Mouse (Mus musculus) heart, embryonic 10.5 days (tissue): ENCODE data around the gene Sptan1. TPM values are rescaled to one million over a fixed set of nuclear protein-coding genes. Genes with fewer than 3 reads are reported as not detected.

Source experiments
- DNase-seq: peaks from one replicate; pipeline ENCODE4 v3.0.0-alpha.2; 2017; ENCODE audit warnings: low spot score
- H3K27ac ChIP-seq: fragments of 300-500 bp; sonication (generic); 2 replicates; pipeline ENCODE4 v1.5.1; 2016; ENCODE audit warnings: mild to moderate bottlenecking
- H3K27me3 ChIP-seq: fragments of 300-500 bp; sonication (generic); 2 replicates; pipeline ENCODE4 v1.6.1; 2016; ENCODE audit warnings: mild to moderate bottlenecking; ENCODE audit not compliant: poor library complexity, insufficient read depth, severe bottlenecking
- H3K36me3 ChIP-seq: fragments of 300-500 bp; sonication (generic); 2 replicates; pipeline ENCODE4 v1.6.1; 2016; ENCODE audit warnings: mild to moderate bottlenecking, moderate library complexity
- H3K4me1 ChIP-seq: fragments of 300-500 bp; sonication (generic); 2 replicates; pipeline ENCODE4 v1.6.1; 2016; ENCODE audit warnings: mild to moderate bottlenecking
- H3K4me3 ChIP-seq: fragments of 300-500 bp; sonication (generic); 2 replicates; pipeline ENCODE4 v1.5.1; 2016; ENCODE audit warnings: mild to moderate bottlenecking, moderate library complexity
- H3K9me3 ChIP-seq: fragments of 300-500 bp; sonication (generic); 2 replicates; pipeline ENCODE4 v1.6.1; 2016; ENCODE audit warnings: mild to moderate bottlenecking, moderate library complexity
- WGBS: fragments of 180-500 bp; shearing (Covaris S2); methylation state at CpG from one replicate; pipeline ENCODE4 v1.1.7; 2016; 5-methylcytosine and 5-hydroxymethylcytosine counted together
- polyA plus RNA-seq: library from polyadenylated mRNA; unstranded; fragments of >200 nt; fragmentation: Nextera tagmentation; extraction: Ambion mirVana; gene quantifications from 2 replicates; pipeline ENCODE4 v1.2.1, GENCODE M21; 2016

Gene Sptan1
- polyA plus RNA-seq, 1 experiment from 2014 or later: 103 TPM

DNA sequence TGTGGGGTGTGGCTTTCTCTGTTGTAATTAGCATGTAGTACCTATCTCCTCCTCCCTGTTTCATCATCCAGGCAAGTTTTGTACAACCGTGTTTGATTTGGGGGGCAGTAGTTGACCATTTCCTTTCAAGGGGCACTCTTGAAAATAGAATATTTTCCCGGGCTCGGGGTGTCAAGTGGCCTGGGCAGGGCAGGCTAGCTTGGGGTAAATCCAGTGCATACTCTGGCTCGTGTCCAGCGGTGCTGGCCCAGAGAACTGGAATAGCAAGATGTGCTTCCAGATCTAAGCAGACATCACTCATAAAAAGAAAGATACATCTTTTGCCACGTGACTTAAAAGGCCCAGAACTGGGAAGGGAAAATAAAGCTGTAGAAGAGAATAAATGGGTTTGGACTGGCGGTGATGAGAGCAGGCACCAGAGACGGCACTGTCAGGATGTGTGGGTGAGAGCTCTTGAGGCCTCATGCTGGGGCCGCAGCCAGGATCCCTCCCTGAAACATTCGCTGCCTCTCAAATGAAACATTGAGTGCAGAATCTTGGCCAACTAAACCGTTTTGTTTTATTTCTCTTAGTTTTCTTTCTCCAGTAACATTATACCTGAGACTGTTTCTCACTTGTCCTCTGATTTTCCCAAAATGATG is 49.1 kb downstream of the Sptan1 start:
- Histone ChIP-seq H3K27ac (no peak overlapping the region), H3K4me1 (no peaks in the 10 kb centered on the region), H3K4me3 (no peak overlapping the region), H3K9me3 (no peaks in the 10 kb centered on the region), H3K36me3 (peaks cover 99% of the 10 kb centered on the region), H3K27me3 (no peaks in the 10 kb centered on the region)
- DNase-seq: no peak
- WGBS: 91% methylated on average over 11 of the region's 11 CpGs

DNA sequence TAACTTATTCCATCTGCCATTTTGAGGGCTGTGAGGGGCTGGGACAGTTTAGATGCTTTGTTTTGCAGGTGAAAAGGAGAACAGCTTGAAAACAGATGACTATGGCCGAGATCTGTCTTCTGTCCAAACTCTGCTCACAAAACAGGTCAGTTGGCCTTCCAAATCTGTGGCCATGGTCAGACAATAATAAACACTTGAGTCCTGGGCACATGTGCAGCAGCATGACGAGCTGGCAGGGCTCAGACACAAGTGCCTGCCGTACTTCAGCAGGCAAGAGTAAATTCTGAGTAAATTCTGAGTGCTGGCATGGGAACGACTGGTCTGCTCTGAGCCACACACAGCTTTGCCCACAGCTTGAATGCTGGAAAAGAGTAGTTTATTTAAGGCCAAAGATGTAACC is 60.1 kb downstream of the Sptan1 start:
- Histone ChIP-seq H3K27ac (no peak overlapping the region), H3K27me3 (no peaks in the 10 kb centered on the region), H3K9me3 (no peaks in the 10 kb centered on the region), H3K4me3 (no peak overlapping the region), H3K36me3 (peaks cover 99% of the 10 kb centered on the region), H3K4me1 (no peaks in the 10 kb centered on the region)
- no peak for DNase-seq
- 88% methylated on average over 4 of the region's 4 CpGs for WGBS

DNA sequence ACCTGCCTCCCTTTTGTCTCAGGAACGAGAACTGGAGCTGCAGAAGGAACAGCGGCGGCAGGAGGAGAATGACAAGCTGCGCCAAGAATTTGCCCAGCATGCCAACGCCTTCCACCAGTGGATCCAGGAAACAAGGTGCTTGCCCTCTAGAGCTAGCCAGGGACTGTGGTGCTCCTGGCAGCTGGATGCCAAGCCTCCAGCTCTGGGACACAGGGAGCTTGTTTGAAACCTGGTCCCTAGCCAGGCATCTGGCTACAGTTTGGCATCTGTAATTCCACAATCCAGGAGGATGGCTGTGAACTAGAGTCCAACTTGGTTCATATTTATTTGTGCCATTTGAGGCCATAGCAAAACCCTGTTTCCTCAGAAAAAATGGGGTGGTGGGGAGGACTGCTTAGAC is 61.6 kb downstream of the Sptan1 start:
- 90% methylated on average over 5 of the region's 5 CpGs for WGBS

DNA sequence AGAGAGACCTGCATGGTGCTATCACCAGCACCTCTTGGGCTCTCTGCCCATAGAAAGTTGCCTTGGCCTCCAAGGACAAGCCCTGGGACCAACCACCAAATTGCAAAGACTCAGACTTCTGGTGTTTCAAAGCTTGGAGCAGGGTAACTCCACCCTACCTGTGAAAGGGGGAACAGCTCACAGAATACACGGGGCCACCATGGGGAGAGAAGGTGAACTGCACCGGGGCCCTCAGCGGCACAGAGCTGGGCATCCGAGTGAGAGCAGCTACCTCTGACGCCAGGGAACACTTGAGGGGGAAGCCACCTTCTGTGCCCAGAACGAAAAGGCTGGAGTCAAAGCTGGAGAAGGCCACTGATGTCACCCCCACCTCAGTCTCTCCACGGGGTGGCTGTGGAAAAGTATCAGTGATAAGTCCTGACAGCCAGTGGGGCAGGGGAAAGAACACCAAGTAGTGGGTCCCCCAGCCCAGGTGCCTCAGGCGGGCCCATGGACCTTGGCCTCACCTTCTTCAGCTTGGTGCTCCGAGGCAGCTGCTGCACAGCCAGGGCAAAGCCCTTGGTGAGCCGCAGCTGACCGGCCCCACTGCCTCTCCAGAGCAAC is 67.0 kb downstream of the Sptan1 start:
- 61% methylated on average over 11 of the region's 11 CpGs for WGBS
- peaks cover 64% of the 10 kb centered on the region for H3K36me3 ChIP-seq

More for the DNA sequence above, 61.6 kb downstream of the Sptan1 start:
- no peaks in the 10 kb centered on the region for H3K4me1 ChIP-seq
- H3K27me3 ChIP-seq: no peaks in the 10 kb centered on the region
- H3K4me3 ChIP-seq: no peak overlapping the region
- no peak overlapping the region for H3K27ac ChIP-seq
- no peak for DNase-seq
- H3K36me3 ChIP-seq: peaks cover 100% of the 10 kb centered on the region
- no peaks in the 10 kb centered on the region for H3K9me3 ChIP-seq

DNA sequence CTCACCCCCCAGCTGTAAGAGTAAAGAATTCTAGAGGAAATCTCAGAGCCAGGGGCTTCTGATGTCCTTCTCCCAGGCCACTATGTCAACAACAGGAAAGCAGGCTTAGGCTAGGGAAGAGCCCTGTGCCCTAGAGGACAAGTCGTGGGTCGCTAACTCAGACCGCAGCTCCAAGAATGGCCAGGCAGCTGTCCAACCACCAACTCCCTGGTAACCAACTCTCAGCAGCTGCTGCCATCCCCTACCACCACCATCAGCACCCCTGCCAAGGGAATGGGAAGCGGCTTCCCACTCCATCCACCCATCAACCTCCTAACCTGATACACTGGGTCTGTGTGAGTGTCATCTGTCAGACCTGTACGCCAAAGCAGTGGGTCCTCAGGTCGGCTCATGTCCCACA is 67.6 kb downstream of the Sptan1 start:
- 69% methylated on average over 6 of the region's 6 CpGs for WGBS
- Histone ChIP-seq H3K27ac (no peak overlapping the region), H3K9me3 (no peaks in the 10 kb centered on the region), H3K4me3 (no peak overlapping the region), H3K27me3 (no peaks in the 10 kb centered on the region), H3K36me3 (peaks cover 63% of the 10 kb centered on the region), H3K4me1 (peaks cover 5% of the 10 kb centered on the region; the same call in 1 of the 2 replicates)
- no peak for DNase-seq

More for the DNA sequence above, 67.0 kb downstream of the Sptan1 start:
- Histone ChIP-seq H3K4me1 (peaks cover 5% of the 10 kb centered on the region; the same call in 1 of the 2 replicates), H3K27ac (no peak overlapping the region), H3K27me3 (no peaks in the 10 kb centered on the region), H3K9me3 (no peaks in the 10 kb centered on the region), H3K4me3 (no peak overlapping the region)
- DNase-seq: no peak

DNA sequence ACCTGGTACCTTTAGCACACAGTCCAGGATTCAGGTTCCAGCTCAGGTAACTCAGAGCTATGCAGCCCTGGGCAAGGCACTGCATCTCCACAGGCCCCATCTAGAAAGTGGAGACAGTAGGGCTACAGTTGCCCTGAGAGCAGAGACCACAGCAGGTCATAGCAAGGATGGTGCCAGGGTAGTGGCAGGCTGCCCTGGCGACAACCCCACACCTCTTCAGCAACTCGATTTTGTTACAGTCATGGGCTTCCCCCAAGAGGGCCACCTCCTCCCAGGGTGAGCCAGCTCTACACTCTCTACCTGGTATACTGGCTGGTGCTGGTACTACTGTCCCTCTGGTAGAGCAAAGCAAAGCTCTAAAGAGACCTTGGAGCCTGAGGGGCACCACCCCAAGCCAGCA is 72.4 kb downstream of the Sptan1 start:
- Histone ChIP-seq H3K36me3 (peaks cover 16% of the 10 kb centered on the region), H3K27me3 (no peaks in the 10 kb centered on the region), H3K4me1 (peaks cover 11% of the 10 kb centered on the region), H3K9me3 (no peaks in the 10 kb centered on the region), H3K27ac (no peak overlapping the region), H3K4me3 (no peak overlapping the region)
- WGBS: 68% methylated on average over 2 of the region's 2 CpGs
- DNase-seq: no peak

DNA sequence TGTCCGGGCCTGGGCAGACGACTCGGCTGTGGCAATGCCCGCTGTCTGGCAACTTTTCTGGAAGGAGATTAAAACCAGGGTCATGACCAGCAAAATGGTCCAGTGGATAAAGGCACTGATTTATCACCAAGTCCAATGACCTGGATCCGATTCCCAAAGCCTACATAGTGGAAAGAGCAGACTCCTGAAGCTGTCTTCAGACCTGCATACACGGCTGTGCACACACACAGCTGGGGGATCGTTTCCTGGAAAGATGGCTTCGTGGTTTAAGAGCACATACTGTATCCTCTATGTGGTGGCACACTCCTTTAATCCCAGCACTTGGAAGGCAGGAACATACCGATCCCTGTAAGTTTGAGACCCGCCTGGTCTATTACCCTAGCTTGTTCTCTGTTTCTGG is 73.0 kb downstream of the Sptan1 start:
- Histone ChIP-seq H3K4me3 (no peak overlapping the region), H3K36me3 (peaks cover 12% of the 10 kb centered on the region), H3K27ac (no peak overlapping the region), H3K4me1 (peaks cover 8% of the 10 kb centered on the region), H3K27me3 (no peaks in the 10 kb centered on the region), H3K9me3 (no peaks in the 10 kb centered on the region)
- 85% methylated on average over 10 of the region's 10 CpGs for WGBS
- DNase-seq: no peak

DNA sequence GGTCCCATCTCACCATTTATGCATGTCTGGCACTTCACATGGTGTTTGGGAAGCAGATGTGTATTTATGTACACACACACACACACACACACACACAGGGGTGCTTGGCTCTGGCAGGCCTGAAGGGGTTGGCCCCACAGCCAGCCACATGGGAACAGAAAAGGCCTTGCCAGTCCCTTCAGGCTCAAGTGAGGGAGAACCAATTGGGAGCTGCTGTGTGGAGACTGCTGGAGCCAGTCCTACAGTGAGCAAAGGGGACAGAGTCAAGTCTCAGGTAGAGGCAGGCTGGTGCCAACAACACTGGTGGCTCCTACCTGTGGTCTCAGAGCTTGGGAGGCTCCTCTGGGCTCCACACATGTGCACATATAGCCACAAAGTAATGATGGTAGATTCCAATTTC is 74.3 kb downstream of the Sptan1 start:
- H3K27me3 ChIP-seq: no peaks in the 10 kb centered on the region
- no peak for DNase-seq
- H3K4me3 ChIP-seq: no peak overlapping the region
- H3K9me3 ChIP-seq: no peaks in the 10 kb centered on the region
- H3K36me3 ChIP-seq: peaks cover 12% of the 10 kb centered on the region
- H3K27ac ChIP-seq: no peak overlapping the region
- H3K4me1 ChIP-seq: peaks cover 5% of the 10 kb centered on the region; the same call in 1 of the 2 replicates

DNA sequence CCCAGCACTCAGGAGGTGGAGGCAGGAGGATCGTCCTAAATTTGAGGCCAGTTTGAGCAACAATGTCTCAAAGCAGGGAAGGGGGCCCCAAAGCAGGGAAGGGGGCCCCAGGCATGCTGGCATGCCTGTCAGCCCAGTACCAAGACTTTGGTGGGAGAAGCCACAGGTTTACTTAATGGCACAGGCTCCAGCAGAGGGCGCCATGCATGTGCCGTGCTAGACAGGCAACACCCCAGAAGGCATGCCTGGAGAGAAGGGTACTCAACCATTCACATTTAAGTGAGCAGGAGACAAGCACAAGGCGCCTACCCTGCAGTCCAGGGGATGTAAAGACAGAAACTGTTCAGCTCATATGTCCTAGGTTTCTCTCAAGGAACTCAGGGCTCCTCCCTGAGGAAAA is 77.1 kb downstream of the Sptan1 start:
- 9% methylated on average over 4 of the region's 4 CpGs for WGBS
- DNase-seq: peak; percentile 86
- Histone ChIP-seq H3K9me3 (no peaks in the 10 kb centered on the region), H3K27me3 (no peaks in the 10 kb centered on the region), H3K4me1 (peaks cover 8% of the 10 kb centered on the region; the same call in 1 of the 2 replicates), H3K4me3 (0 out of 2 replicates have a peak overlapping the region, but pooled peaks have one; percentile 3), H3K27ac (no peak overlapping the region), H3K36me3 (peaks cover 12% of the 10 kb centered on the region)

DNA sequence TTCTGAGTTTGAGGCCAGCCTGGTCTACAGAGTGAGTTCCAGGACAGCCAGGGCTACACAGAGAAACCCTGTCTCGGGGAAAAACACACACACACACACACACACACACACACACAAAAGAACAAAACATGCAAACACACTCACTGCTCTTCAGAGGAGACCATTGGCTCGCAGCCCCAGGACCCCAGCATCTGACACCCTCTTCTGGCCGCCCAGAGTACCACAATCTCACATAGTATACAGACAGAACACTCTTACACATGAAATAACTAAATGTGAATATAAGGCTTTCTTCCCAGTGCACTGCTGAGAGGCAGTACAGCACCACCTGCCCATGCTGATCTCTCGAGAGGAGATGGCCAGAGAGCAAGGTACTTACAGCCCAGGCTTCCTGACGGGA is 79.2 kb downstream of the Sptan1 start:
- WGBS: 76% methylated on average over 5 of the region's 5 CpGs

DNA sequence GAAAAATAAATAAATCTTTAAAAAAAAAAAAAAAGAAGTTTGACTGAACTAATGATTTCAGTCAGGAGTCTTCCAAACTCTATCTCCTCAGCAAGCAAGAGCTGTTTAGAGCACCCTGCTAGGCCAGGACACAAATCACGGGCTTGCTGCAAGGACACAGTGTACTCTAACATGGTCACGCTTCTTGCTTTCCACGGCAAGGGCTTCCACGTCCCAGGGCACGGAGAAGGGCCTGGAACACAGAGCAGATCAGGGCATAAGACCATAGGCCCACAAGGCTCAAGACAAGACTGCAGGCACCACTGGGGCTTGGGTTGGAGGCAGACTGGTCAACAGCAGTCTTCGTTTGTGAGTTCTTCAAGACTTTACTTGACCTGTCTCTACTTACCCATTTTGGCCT is 81.8 kb downstream of the Sptan1 start:
- 93% methylated on average over 6 of the region's 6 CpGs for WGBS

More for the DNA sequence above, 79.2 kb downstream of the Sptan1 start:
- no peaks in the 10 kb centered on the region for H3K27me3 ChIP-seq
- H3K4me3 ChIP-seq: no peak overlapping the region
- H3K9me3 ChIP-seq: no peaks in the 10 kb centered on the region
- H3K36me3 ChIP-seq: peaks cover 5% of the 10 kb centered on the region; the same call in 1 of the 2 replicates
- H3K4me1 ChIP-seq: peaks cover 12% of the 10 kb centered on the region; the same call in 1 of the 2 replicates
- no peak for DNase-seq
- no peak overlapping the region for H3K27ac ChIP-seq

DNA sequence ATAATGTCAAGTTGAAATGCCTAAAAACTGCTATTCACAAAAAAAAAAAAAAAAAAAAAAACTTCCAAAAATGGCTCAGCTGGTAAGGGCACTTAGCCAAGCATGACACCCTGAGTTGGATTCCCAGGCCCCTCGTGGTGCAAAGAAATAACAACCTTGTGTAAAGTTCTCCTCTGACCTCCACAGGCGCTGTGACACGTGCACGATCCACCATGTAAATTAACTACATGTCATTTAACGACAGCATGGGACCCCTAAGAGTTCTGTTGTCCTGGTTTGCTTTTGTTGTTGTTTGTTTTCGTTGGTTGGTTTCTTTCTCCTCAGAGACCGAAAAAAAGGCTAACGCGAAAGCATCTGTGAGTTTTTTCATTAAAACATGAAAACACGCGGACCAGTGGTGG is 82.7 kb downstream of the Sptan1 start:
- H3K9me3 ChIP-seq: no peaks in the 10 kb centered on the region
- peak overlapping the region; percentile 99 for H3K27ac ChIP-seq
- 60% methylated on average over 11 of the region's 11 CpGs for WGBS
- H3K27me3 ChIP-seq: no peaks in the 10 kb centered on the region
- no peak for DNase-seq
- peaks cover 7% of the 10 kb centered on the region; the same call in 1 of the 2 replicates for H3K4me1 ChIP-seq
- peak overlapping the region; percentile 74 for H3K4me3 ChIP-seq
- peaks cover 5% of the 10 kb centered on the region; the same call in 1 of the 2 replicates for H3K36me3 ChIP-seq

More for the DNA sequence above, 81.8 kb downstream of the Sptan1 start:
- H3K36me3 ChIP-seq: peaks cover 5% of the 10 kb centered on the region; the same call in 1 of the 2 replicates
- no peak for DNase-seq
- no peaks in the 10 kb centered on the region for H3K9me3 ChIP-seq
- no peaks in the 10 kb centered on the region for H3K27me3 ChIP-seq
- peaks cover 12% of the 10 kb centered on the region; the same call in 1 of the 2 replicates for H3K4me1 ChIP-seq
- no peak overlapping the region for H3K27ac ChIP-seq
- no peak overlapping the region for H3K4me3 ChIP-seq

DNA sequence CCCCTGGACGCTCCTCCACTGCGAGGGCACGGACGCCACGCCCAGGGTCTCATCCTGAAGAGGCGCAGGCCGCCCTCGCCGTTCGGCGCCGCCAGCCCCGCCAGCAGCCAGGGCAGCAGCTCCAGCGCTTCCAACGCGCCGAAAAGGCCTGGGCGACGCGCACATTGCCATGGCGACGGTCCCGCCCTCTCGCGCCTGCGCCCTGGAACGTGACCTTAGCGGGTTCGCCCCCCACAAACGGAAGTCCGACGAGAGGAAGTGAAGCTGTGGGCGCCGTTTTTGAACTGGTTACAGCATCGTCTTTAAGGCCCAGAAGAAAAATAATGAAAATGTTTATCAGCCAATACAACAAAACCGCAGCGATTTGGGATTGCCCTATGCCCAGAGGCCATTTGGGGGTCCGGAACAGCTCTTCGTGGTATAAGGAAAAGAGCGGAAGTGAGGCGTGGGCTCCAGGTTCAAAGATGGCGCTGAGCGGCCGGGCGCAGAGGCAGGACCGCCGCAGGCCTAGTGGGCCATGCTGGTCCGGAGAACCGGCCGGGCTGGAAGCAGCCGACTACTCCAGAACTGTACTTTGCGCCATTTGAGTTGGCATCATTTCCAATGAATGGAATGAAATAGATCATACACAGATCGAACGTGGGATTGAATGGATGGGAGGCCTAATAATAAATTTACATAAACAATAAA is 83.5 kb downstream of the Sptan1 start, which contains the start of gene Wdr34:
Gene Wdr34 (minus strand): TSS at position 183 of the 690 bp plus-strand sequence.
- H3K36me3 ChIP-seq: peaks cover 5% of the 10 kb centered on the region; the same call in 1 of the 2 replicates
- peak within 1 kb of the TSS; percentile 99 for H3K27ac ChIP-seq
- WGBS: 1% methylated on average over 54 of the region's 54 CpGs
- peaks cover 7% of the 10 kb centered on the region; the same call in 1 of the 2 replicates for H3K4me1 ChIP-seq
- peak within 1 kb of the TSS; percentile 74 for H3K4me3 ChIP-seq
- H3K27me3 ChIP-seq: no peaks in the 10 kb centered on the region
- DNase-seq: peak; percentile 98
- H3K9me3 ChIP-seq: no peaks in the 10 kb centered on the region
